In the genomic region with DNA sequence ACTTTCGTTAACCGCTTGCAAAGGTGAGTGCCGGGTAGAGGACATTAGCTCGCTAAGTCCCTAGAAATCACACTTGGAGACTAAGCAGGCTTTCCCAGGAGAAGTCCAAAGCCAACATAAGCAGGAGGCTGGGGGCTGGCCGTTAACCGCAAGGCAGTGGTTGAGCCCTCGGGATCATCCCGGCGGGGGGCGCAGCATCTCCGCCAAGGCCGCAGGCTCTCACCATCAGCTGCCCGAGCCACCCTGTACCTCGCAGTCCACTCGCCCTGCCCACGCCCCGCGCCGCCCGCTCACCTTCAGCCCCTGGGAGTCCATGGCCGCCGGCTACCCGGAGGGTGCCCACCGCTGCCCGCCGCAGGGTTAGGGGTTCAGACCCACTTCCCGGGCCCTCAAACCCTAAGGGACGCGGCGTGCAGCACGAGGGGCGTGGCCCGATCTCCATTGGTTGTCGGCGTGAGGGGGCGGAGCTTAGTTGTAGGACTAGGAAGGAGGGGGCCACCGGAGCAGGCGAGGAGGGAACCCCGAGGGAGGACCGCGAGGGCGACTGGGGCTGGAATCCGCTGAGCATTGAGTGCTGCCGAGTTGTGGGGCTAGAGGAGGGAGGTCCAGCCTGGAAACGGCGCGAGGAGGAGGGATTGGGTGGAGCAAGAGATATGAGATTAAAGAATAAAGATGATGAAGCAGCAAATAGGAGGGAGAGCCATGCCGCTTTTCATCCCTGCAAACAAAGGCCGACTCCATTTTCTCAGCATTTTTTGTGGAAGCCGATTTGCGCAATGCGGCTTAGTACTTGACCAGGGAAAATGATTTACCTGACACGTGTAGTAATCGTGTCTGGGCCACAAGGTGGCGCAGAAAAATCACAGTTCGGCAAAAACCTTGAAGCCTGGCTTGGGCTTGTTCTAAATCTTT, we compare ENCODE assay signal across 8 mouse cellular contexts. TPM values are rescaled to one million over a fixed set of nuclear protein-coding genes. Genes with fewer than 3 reads are reported as not detected.
DNase-seq lines count a peak whose midpoint lies in the region; ATAC-seq and TF ChIP-seq lines count a peak whose summit lies in the region.

A gene (minus strand): TSS at position 398 of the 912 bp plus-strand sequence.

- no peaks in the 10 kb centered on the region for H3K9me3 ChIP-seq in MEL (replicated peaks; ENCODE audit: insufficient read depth, low read length)
- H3K9me3 ChIP-seq in neural tube, embryonic 15.5 days (replicated peaks), result no peaks in the 10 kb centered on the region

- no peak for TF ChIP-seq POLR2A in MEL (IDR thresholded peaks at IDR 0.05; ENCODE audit: control insufficient read depth in 1 of 2, insufficient read depth in 1 of 2, low read depth in 1 of 2, low read length in 2 of 2, poor library complexity in 1 of 2)
- no peak for TF ChIP-seq POLR2A in lung, adult 2 months (IDR thresholded peaks at IDR 0.05; ENCODE audit: borderline replicate concordance, extremely low read depth, low read depth, low read length)

- peak; percentile 3 for DNase-seq in MEL (ENCODE audit: low read depth, low spot score)
- DNase-seq in cerebellum, adult 18-20 months, result peak; percentile 98 to 99
- DNase-seq in forelimb bud, embryonic 11.5 days (ENCODE audit: low read depth, low spot score), result peak; percentile 95
- peak; percentile 96 for DNase-seq in heart, postnatal 4 days
- DNase-seq in layer of hippocampus, adult 2 months (ENCODE audit: low spot score in 2 of 2), result peak; percentile 97
- DNase-seq in lung, adult 2 months, result peak; percentile 95
- peak; percentile 98 for DNase-seq in testis, postnatal 10 days (ENCODE audit: low spot score)

- peak; percentile 99 for ATAC-seq in neural tube, embryonic 15.5 days (ENCODE audit: low FRiP score)

- peak; percentile 3 for TF ChIP-seq RAD21 in MEL (IDR thresholded peaks at IDR 0.05; ENCODE audit: low read depth, low read length)

- H3K27me3 ChIP-seq in MEL (ENCODE audit: control insufficient read depth in 1 of 2, insufficient read depth in 2 of 2, low read length in 2 of 2), result no peaks in the 10 kb centered on the region
- H3K27me3 ChIP-seq in neural tube, embryonic 15.5 days (replicated peaks), result no peaks in the 10 kb centered on the region

- no peak within 1 kb of the TSS for H3K4me3 ChIP-seq in MEL (ENCODE audit: control insufficient read depth in 1 of 2, insufficient read depth in 1 of 2, low read depth in 2 of 2, low read length in 2 of 2)
- H3K4me3 ChIP-seq in layer of hippocampus, adult 2 months, result peak within 1 kb of the TSS; percentile 83
- peak within 1 kb of the TSS; percentile 84 for H3K4me3 ChIP-seq in lung, adult 2 months (replicated peaks; ENCODE audit: extremely low read depth, low read depth, low read length)
- peak within 1 kb of the TSS; percentile 78 for H3K4me3 ChIP-seq in neural tube, embryonic 15.5 days (replicated peaks)

- no peaks in the 10 kb centered on the region for H3K36me3 ChIP-seq in MEL (ENCODE audit: control insufficient read depth in 1 of 2, insufficient read depth in 2 of 2, low read length in 2 of 2)
- peaks cover 10% of the 10 kb centered on the region; the same call in 1 of the 2 replicates for H3K36me3 ChIP-seq in neural tube, embryonic 15.5 days

- no peak within 1 kb of the TSS for H3K9ac ChIP-seq in MEL (ENCODE audit: control insufficient read depth, low read depth, low read length, poor library complexity, severe bottlenecking)
- peak within 1 kb of the TSS; percentile 72 for H3K9ac ChIP-seq in neural tube, embryonic 15.5 days (replicated peaks)

- H3K79me2 ChIP-seq in MEL (ENCODE audit: control insufficient read depth, insufficient read depth, low read length, poor library complexity), result no peaks in the 10 kb centered on the region

- no peak within 1 kb of the TSS for H3K27ac ChIP-seq in MEL (ENCODE audit: control insufficient read depth, low read depth, low read length)
- peak within 1 kb of the TSS; percentile 92 for H3K27ac ChIP-seq in layer of hippocampus, adult 2 months
- peak within 1 kb of the TSS; percentile 94 for H3K27ac ChIP-seq in neural tube, embryonic 15.5 days (replicated peaks)

- no peak for TF ChIP-seq EP300 in MEL (IDR thresholded peaks at IDR 0.05; ENCODE audit: low read depth in 1 of 2, low read length in 2 of 2)

- under 1% methylated on average over 56 of the region's 56 CpGs for WGBS in lung, adult 2 months
- WGBS in neural tube, embryonic 15.5 days, result under 1% methylated on average over 56 of the region's 56 CpGs

- H3K4me2 ChIP-seq in neural tube, embryonic 15.5 days, result peak within 1 kb of the TSS; percentile 63

- no peaks in the 10 kb centered on the region for H3K4me1 ChIP-seq in MEL (ENCODE audit: control insufficient read depth in 1 of 2, insufficient read depth in 2 of 2, low read length in 2 of 2)
- H3K4me1 ChIP-seq in lung, adult 2 months (ENCODE audit: control insufficient read depth, insufficient read depth, low read length), result peaks cover 3% of the 10 kb centered on the region; the same call in 1 of the 2 replicates
- H3K4me1 ChIP-seq in neural tube, embryonic 15.5 days, result peaks cover 18% of the 10 kb centered on the region

- peak in 1 of 3 experiments; percentile 17; a peak in 1 of 6 replicates for TF ChIP-seq CTCF in MEL (IDR thresholded peaks at IDR 0.05 in 2 of 3, conservative IDR thresholded peaks at IDR 0.05 in 1 of 3; ENCODE audit: control insufficient read depth in 1 of 3, insufficient read depth in 1 of 3, low read depth in 2 of 3, low read length in 3 of 3, poor library complexity in 1 of 3, severe bottlenecking in 1 of 3)
- peak; percentile 89 for TF ChIP-seq CTCF in layer of hippocampus, adult 2 months (conservative IDR thresholded peaks at IDR 0.05)
- TF ChIP-seq CTCF in lung, adult 2 months (IDR thresholded peaks at IDR 0.05; ENCODE audit: insufficient read depth, low read length), result peak; percentile 60

TF ChIP-seq in MEL, 35 proteins besides CTCF, POLR2A, EP300 and RAD21:
- TF ChIP-seq MAX (IDR thresholded peaks at IDR 0.05; ENCODE audit: low read length), result no peak
- TF ChIP-seq JUND (IDR thresholded peaks at IDR 0.05; ENCODE audit: low read depth, low read length), result no peak
- no peak for TF ChIP-seq GABPA (IDR thresholded peaks at IDR 0.05; ENCODE audit: low read depth, low read length)

RNA-seq across cellular contexts. Expression of the gene that starts here (rescaled TPM):
- total RNA-seq in MEL (2012; rRNA removed), result not detected in 2 replicates
- not detected for polyA plus RNA-seq in MEL (2012; ENCODE audit: insufficient read depth in 1 of 2, insufficient read length in 2 of 2, low read depth in 1 of 2, low replicate concordance in 2 of 2, missing spikeins in 1 of 2)
- 1 to 10 TPM; 3.3 to 3.9 TPM for total RNA-seq in heart, postnatal 4 days (2021)
- total RNA-seq in layer of hippocampus, adult 2 months (2021), result 10 to 100 TPM; 10.8 to 13.0 TPM
- polyA plus RNA-seq in lung, adult 2 months (2012; rRNA removed), result 3.2 and 4.2 TPM in 2 replicates
- 12.3 and 12.4 TPM in 2 replicates for polyA plus RNA-seq in neural tube, embryonic 15.5 days (2015; fragmentation: Nextera tagmentation; extraction: Ambion mirVana)

Comparison
In these comparisons a context has a peak if more than half of its experiments do, and no peak if none do; other contexts are left out.
1. Peak in DNase-seq in MEL; RNA of the gene not detected or under 1 TPM.
2. DNase-seq: peak in every context shown above with its lines; median percentile 98 in cerebellum, adult 18-20 months; 98 in testis, postnatal 10 days; 97 in layer of hippocampus, adult 2 months; 96 in heart, postnatal 4 days; 95 in forelimb bud, embryonic 11.5 days; 95 in lung, adult 2 months; 3 in MEL.
3. H3K4me3 ChIP-seq: peak in layer of hippocampus, adult 2 months (single experiment), lung, adult 2 months (single experiment) and neural tube, embryonic 15.5 days (single experiment); none in MEL (0 of 2).